Mouse (Mus musculus) C2C12 (cell line): ENCODE measurements around the gene Erbb4.

Experiments used
- CEBPB ChIP-seq: IDR thresholded peaks from one replicate; pipeline ENCODE4 v1.6.1; 2011; ENCODE audit warnings: low read depth, mild to moderate bottlenecking, control low read depth, moderate library complexity
- CTCF ChIP-seq: IDR thresholded peaks from one replicate; pipeline ENCODE4 v1.5.1; 2011; ENCODE audit not compliant: control insufficient read depth, insufficient read depth, insufficient read length
- MAX ChIP-seq: IDR thresholded peaks from one replicate; pipeline ENCODE4 v1.6.1; 2011; ENCODE audit warnings: mild to moderate bottlenecking, control low read depth
- MYOD1 ChIP-seq: IDR thresholded peaks from one replicate; pipeline ENCODE4 v1.6.1; 2011; ENCODE audit warnings: low read depth; ENCODE audit not compliant: control insufficient read depth, insufficient read length
- MYOG ChIP-seq: IDR thresholded peaks from one replicate; pipeline ENCODE4 v1.6.1; 2011; ENCODE audit not compliant: control insufficient read depth, insufficient read length; ENCODE audit errors: extremely low read depth
- USF1 ChIP-seq: IDR thresholded peaks from one replicate; pipeline ENCODE4 v1.6.1; 2011; ENCODE audit warnings: low read depth, mild to moderate bottlenecking, control low read depth, moderate library complexity

DNA sequence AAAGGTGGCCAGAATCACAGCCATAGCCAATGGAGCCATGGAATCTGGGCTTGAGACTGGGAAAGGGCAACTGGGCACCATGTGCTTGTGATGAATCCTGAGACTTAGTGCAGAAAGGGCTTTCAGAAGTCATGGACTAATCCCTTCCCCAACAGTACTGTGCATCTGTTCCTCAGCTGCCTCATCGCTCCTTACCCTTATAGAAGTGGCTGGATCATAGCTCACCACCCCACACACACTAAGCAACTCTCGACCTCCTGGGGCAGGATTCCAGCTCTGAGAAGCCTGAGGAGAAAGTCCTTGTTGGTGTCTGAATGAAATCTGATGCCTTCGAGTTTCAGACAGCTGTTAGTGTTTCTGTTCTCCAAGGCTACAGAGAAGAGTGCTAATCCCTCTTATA is 14.8 kb downstream of the Erbb4 start:
- TF ChIP-seq CTCF, result no peak
- TF ChIP-seq MYOD1, result no peak
- TF ChIP-seq MAX, result no peak
- TF ChIP-seq USF1, result no peak
- no peak for TF ChIP-seq CEBPB
- no peak for TF ChIP-seq MYOG
